Comparison of ENCODE assay signal across 8 mouse cellular contexts in the genomic region with DNA sequence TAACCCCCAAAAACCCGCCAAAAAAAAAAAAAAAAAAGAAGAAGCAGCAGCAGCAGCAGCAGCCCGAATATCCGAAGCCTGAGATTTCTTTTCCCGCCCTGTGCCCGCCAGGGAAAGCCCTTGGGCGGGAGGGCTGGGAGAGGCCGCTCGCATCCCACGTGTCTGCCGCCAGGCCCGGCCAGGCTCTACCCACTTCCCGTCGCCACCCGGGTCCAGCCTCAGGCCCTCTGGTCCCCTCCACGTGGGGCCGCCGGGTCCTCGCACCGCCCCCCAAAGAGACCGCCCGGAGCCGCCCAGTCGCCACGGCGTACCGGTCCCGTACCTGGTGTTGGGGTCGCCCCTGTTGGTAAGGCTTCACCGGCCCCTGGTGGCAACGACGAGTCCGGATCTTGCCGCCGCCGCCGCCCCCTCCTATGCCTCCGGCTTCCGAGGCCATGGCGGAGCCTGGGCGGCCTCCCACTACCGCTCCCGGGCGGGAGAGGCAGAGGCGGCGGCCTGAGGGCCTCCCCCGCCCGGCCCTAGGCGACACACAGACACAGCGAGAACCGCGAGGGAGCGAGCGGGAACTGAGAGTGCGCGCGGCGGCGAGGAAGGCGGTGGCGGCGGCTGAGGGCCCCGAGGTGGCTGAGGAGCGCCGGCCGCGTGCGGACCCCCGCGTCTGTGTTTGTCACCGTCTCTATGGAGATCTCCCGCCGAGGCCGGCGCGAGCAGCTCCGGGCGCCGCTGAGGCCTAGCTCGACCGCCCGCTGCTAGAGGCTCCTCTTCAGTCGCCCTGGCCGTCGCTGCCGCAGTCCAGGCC. TPM values are rescaled to one million over a fixed set of nuclear protein-coding genes. Genes with fewer than 3 reads are reported as not detected.
A peak's percentile ranks its signal among the peaks of the same experiment; 100 is the strongest.
DNase-seq lines count a peak whose midpoint lies in the region; ATAC-seq and TF ChIP-seq lines count a peak whose summit lies in the region.

No protein-coding gene starts in this region.

- peak; percentile 88 for ATAC-seq in forebrain, embryonic 13.5 days
- ATAC-seq in heart, embryonic 16.5 days (replicated peaks; ENCODE audit: extremely low read depth, insufficient read depth, low FRiP score), result peak; percentile 74
- ATAC-seq in lung, embryonic 15.5 days (ENCODE audit: borderline replicate concordance, extremely low read depth, low FRiP score, low TSS enrichment), result peak; percentile 89
- ATAC-seq in neural tube, embryonic 15.5 days (ENCODE audit: low FRiP score), result peak; percentile 83

- H3K36me3 ChIP-seq in forebrain, embryonic 13.5 days (ENCODE audit: poor library complexity, severe bottlenecking), result no peaks in the 10 kb centered on the region
- no peaks in the 10 kb centered on the region for H3K36me3 ChIP-seq in heart, embryonic 16.5 days (ENCODE audit: control insufficient read depth, insufficient read depth)
- H3K36me3 ChIP-seq in lung, embryonic 15.5 days, result no peaks in the 10 kb centered on the region
- no peaks in the 10 kb centered on the region for H3K36me3 ChIP-seq in neural tube, embryonic 15.5 days
- H3K36me3 ChIP-seq in thymus, adult 2 months (ENCODE audit: control insufficient read depth, insufficient read depth, low read length), result no peaks in the 10 kb centered on the region

- H3K4me3 ChIP-seq in forebrain, embryonic 13.5 days, result peak overlapping the region; percentile 99
- peak overlapping the region; percentile 99 for H3K4me3 ChIP-seq in heart, embryonic 16.5 days (ENCODE audit: low read length)
- H3K4me3 ChIP-seq in lung, embryonic 15.5 days, result peak overlapping the region; percentile 100
- peak overlapping the region; percentile 74 for H3K4me3 ChIP-seq in neural tube, embryonic 15.5 days (replicated peaks)
- H3K4me3 ChIP-seq in thymus, adult 2 months (ENCODE audit: control insufficient read depth, insufficient read depth, low read length), result peak overlapping the region; percentile 69

- H3K9me3 ChIP-seq in forebrain, embryonic 13.5 days (replicated peaks), result no peaks in the 10 kb centered on the region
- H3K9me3 ChIP-seq in heart, embryonic 16.5 days (replicated peaks; ENCODE audit: control insufficient read depth, low read length), result no peaks in the 10 kb centered on the region
- H3K9me3 ChIP-seq in lung, embryonic 15.5 days, result no peaks in the 10 kb centered on the region
- no peaks in the 10 kb centered on the region for H3K9me3 ChIP-seq in neural tube, embryonic 15.5 days (replicated peaks)

- peak overlapping the region; percentile 92 for H3K27ac ChIP-seq in forebrain, embryonic 13.5 days
- H3K27ac ChIP-seq in heart, embryonic 16.5 days (ENCODE audit: low read length), result peak overlapping the region; percentile 95
- H3K27ac ChIP-seq in lung, embryonic 15.5 days, result peak overlapping the region; percentile 98
- H3K27ac ChIP-seq in neural tube, embryonic 15.5 days (replicated peaks), result peak overlapping the region; percentile 91
- H3K27ac ChIP-seq in thymus, adult 2 months (ENCODE audit: control insufficient read depth, insufficient read depth, low read length), result peak overlapping the region; percentile 44

- no peak for TF ChIP-seq POLR2A in thymus, adult 2 months (IDR thresholded peaks at IDR 0.05; ENCODE audit: control insufficient read depth, extremely low read depth, insufficient read depth, low read length, poor library complexity)

- H3K4me2 ChIP-seq in forebrain, embryonic 13.5 days, result peak overlapping the region; percentile 80
- peak overlapping the region; percentile 76 for H3K4me2 ChIP-seq in heart, embryonic 16.5 days (ENCODE audit: low read depth, low read length)
- H3K4me2 ChIP-seq in lung, embryonic 15.5 days, result peak overlapping the region; percentile 66
- peak overlapping the region; percentile 89 for H3K4me2 ChIP-seq in neural tube, embryonic 15.5 days

- 0 out of 2 replicates have a peak, but pooled peaks have one; percentile 34 for TF ChIP-seq CTCF in thymus, adult 2 months (IDR thresholded peaks at IDR 0.05; ENCODE audit: borderline replicate concordance, control insufficient read depth, extremely low read depth, insufficient read depth, low read length, poor library complexity)

- under 1% methylated on average over 68 of the region's 85 CpGs for WGBS in forebrain, embryonic 13.5 days
- 0% methylated on average over 84 of the region's 85 CpGs for WGBS in heart, embryonic 16.5 days
- WGBS in lung, embryonic 15.5 days, result under 1% methylated on average over 76 of the region's 85 CpGs
- under 1% methylated on average over 70 of the region's 85 CpGs for WGBS in neural tube, embryonic 15.5 days
- WGBS in thymus, adult 2 months, result under 1% methylated on average over 84 of the region's 85 CpGs

- peaks cover 22% of the 10 kb centered on the region for H3K4me1 ChIP-seq in forebrain, embryonic 13.5 days
- H3K4me1 ChIP-seq in heart, embryonic 16.5 days (ENCODE audit: control insufficient read depth, insufficient read depth, low read length), result peaks cover 12% of the 10 kb centered on the region
- H3K4me1 ChIP-seq in lung, embryonic 15.5 days, result peaks cover 20% of the 10 kb centered on the region
- H3K4me1 ChIP-seq in neural tube, embryonic 15.5 days, result peaks cover 21% of the 10 kb centered on the region
- peaks cover 2% of the 10 kb centered on the region for H3K4me1 ChIP-seq in thymus, adult 2 months (replicated peaks; ENCODE audit: control insufficient read depth, insufficient read depth, low read length)

- H3K27me3 ChIP-seq in forebrain, embryonic 13.5 days, result no peaks in the 10 kb centered on the region
- H3K27me3 ChIP-seq in heart, embryonic 16.5 days (ENCODE audit: control insufficient read depth, insufficient read depth, low read length), result no peaks in the 10 kb centered on the region
- H3K27me3 ChIP-seq in lung, embryonic 15.5 days, result no peaks in the 10 kb centered on the region
- H3K27me3 ChIP-seq in neural tube, embryonic 15.5 days (replicated peaks), result no peaks in the 10 kb centered on the region
- no peaks in the 10 kb centered on the region for H3K27me3 ChIP-seq in thymus, adult 2 months (ENCODE audit: control insufficient read depth, insufficient read depth, low read length)

- DNase-seq in CD4-positive, CD25-positive, alpha-beta regulatory T cell, adult 2 months (ENCODE audit: low read depth, low spot score), result peak; percentile 81
- DNase-seq in adrenal gland, postnatal 14 days, result peak; percentile 86
- peak; percentile 65 to 77 for DNase-seq in kidney, postnatal 36 days
- peak; percentile 64 for DNase-seq in thymus, adult 2 months

- H3K9ac ChIP-seq in forebrain, embryonic 13.5 days, result peak overlapping the region; percentile 93
- peak overlapping the region; percentile 96 for H3K9ac ChIP-seq in heart, embryonic 16.5 days (ENCODE audit: low read length)
- peak overlapping the region; percentile 97 for H3K9ac ChIP-seq in lung, embryonic 15.5 days
- peak overlapping the region; percentile 81 for H3K9ac ChIP-seq in neural tube, embryonic 15.5 days (replicated peaks)

RNA-seq across cellular contexts. Expression of a gene that starts 0.5 kb away (rescaled TPM):
- total RNA-seq in adrenal gland, postnatal 14 days (2021), result 62.9 and 63.4 TPM in 2 replicates
- polyA plus RNA-seq in forebrain, embryonic 13.5 days (2015; fragmentation: Nextera tagmentation; extraction: Ambion mirVana), result 22.8 and 29.1 TPM in 2 replicates
- polyA plus RNA-seq in heart, embryonic 16.5 days (2015; fragmentation: Nextera tagmentation; extraction: Ambion mirVana), result 12.7 and 12.9 TPM in 2 replicates
- 24.0 and 25.6 TPM in 2 replicates for polyA plus RNA-seq in lung, embryonic 15.5 days (2015; fragmentation: Nextera tagmentation; extraction: Ambion mirVana)
- polyA plus RNA-seq in neural tube, embryonic 15.5 days (2015; fragmentation: Nextera tagmentation; extraction: Ambion mirVana), result 15.8 and 17.4 TPM in 2 replicates
- polyA plus RNA-seq in thymus, adult 2 months (2012; rRNA removed), result 164 and 182 TPM in 2 replicates

RNA-seq across cellular contexts. Expression of a gene that starts 57.9 kb away (rescaled TPM):
- 45.5 and 47.1 TPM in 2 replicates for total RNA-seq in adrenal gland, postnatal 14 days (2021)
- polyA plus RNA-seq in forebrain, embryonic 13.5 days (2015; fragmentation: Nextera tagmentation; extraction: Ambion mirVana), result 16.8 and 17.5 TPM in 2 replicates
- polyA plus RNA-seq in heart, embryonic 16.5 days (2015; fragmentation: Nextera tagmentation; extraction: Ambion mirVana), result 8.2 TPM in 2 replicates
- polyA plus RNA-seq in lung, embryonic 15.5 days (2015; fragmentation: Nextera tagmentation; extraction: Ambion mirVana), result 8.4 and 10.2 TPM in 2 replicates
- polyA plus RNA-seq in neural tube, embryonic 15.5 days (2015; fragmentation: Nextera tagmentation; extraction: Ambion mirVana), result 12.9 and 14.8 TPM in 2 replicates
- 16.0 and 24.9 TPM in 2 replicates for polyA plus RNA-seq in thymus, adult 2 months (2012; rRNA removed)

Comparison
In these comparisons a context has a peak if more than half of its experiments do, and no peak if none do; other contexts are left out.
1. Peak in every context shown above with its lines: DNase-seq, ATAC-seq, H3K4me3 ChIP-seq and H3K27ac ChIP-seq.
2. H3K27ac ChIP-seq: peak in every context shown above with its lines; median percentile 98 in lung, embryonic 15.5 days; 95 in heart, embryonic 16.5 days; 92 in forebrain, embryonic 13.5 days; 91 in neural tube, embryonic 15.5 days; 44 in thymus, adult 2 months.